Mouse (Mus musculus): Measurements from ENCODE around the gene Cd4.

DNA sequence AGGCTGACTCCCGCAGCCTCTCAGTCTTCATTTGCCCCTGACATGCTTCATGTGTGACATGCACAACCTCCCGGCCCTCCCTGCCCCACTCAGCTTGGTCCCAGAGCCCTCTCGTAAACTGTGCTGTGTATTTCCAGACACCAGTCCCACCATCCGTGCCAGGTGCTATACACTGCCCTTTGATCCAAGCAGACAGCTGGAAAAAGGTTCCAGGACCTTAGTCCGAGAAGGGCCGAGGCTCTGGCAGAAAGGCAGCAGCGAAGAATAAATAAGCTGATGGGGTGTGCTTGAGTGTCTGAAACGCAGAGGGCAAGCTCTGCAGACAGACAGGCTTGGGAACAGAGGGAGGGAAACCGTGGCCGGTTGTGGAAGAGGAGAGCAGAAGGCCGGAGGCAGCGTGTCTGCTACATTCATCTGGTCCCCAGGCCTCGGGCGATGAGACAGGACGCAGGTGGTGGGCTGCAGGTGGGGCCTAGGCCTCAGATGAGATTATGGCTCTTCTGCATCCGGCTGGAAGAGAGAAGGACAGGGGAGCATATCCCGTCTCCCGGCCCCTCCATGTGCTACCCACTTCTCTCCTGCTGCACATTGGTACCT is 22.2 kb downstream of the Cd4 start:
- TF ChIP-seq CTCF (IDR thresholded peaks at IDR 0.05; ENCODE audit: extremely low read depth, insufficient read depth, insufficient read length, insufficient replicate concordance) (no peak), POLR2A (IDR thresholded peaks at IDR 0.05; ENCODE audit: low read depth, low read length) (no peak)
